Mouse (Mus musculus): ENCODE measurements at regions not wholly inside any gene's neighbourhood (a gene's known extent, or its start where the extent isn't known, plus 50 kb on each side); places are given as distances from the start of the nearest gene placed in this dataset.

GRCm38 (mm10) chr19:59837138-59837537 is 106.3 kb downstream of the Rab11fip2 start:
- no peak overlapping the region for H3K27ac ChIP-seq (ENCODE audit: insufficient read depth, low read depth, low read length)
- TF ChIP-seq CTCF (conservative IDR thresholded peaks at IDR 0.05; ENCODE audit: insufficient read depth, insufficient read length, low read depth, low read length) (no peak), POLR2A (IDR thresholded peaks at IDR 0.05; ENCODE audit: low read depth, low read length) (no peak)
- 91% methylated on average over 4 of the region's 4 CpGs for WGBS

GRCm38 (mm10) chr19:59837628-59838027 is 105.8 kb downstream of the Rab11fip2 start:
- TF ChIP-seq POLR2A (IDR thresholded peaks at IDR 0.05; ENCODE audit: low read depth, low read length) (no peak), CTCF (conservative IDR thresholded peaks at IDR 0.05; ENCODE audit: insufficient read depth, insufficient read length, low read depth, low read length) (no peak)
- 58% methylated on average over 6 of the region's 6 CpGs for WGBS
- no peak for DNase-seq
- no peaks in the 10 kb centered on the region for H3K27me3 ChIP-seq (replicated peaks; ENCODE audit: control insufficient read depth, insufficient read depth, low read length)
- H3K36me3 ChIP-seq (ENCODE audit: control insufficient read depth, insufficient read depth, low read length): no peaks in the 10 kb centered on the region
- H3K4me3 ChIP-seq (ENCODE audit: insufficient read depth, low read depth, low read length): no peak overlapping the region
- H3K4me1 ChIP-seq (ENCODE audit: control insufficient read depth, insufficient read depth, low read length): no peaks in the 10 kb centered on the region
- no peak overlapping the region for H3K27ac ChIP-seq (ENCODE audit: insufficient read depth, low read depth, low read length)

More at GRCm38 (mm10) chr19:59837138-59837537, 106.3 kb downstream of the Rab11fip2 start:
- Histone ChIP-seq H3K4me3 (ENCODE audit: insufficient read depth, low read depth, low read length) (no peak overlapping the region), H3K27me3 (replicated peaks; ENCODE audit: control insufficient read depth, insufficient read depth, low read length) (no peaks in the 10 kb centered on the region), H3K36me3 (ENCODE audit: control insufficient read depth, insufficient read depth, low read length) (no peaks in the 10 kb centered on the region), H3K4me1 (ENCODE audit: control insufficient read depth, insufficient read depth, low read length) (no peaks in the 10 kb centered on the region)
- DNase-seq: no peak

- DNase-seq: no peak
- H3K4me3 ChIP-seq (ENCODE audit: insufficient read depth, low read depth, low read length): no peak overlapping the region
- H3K27me3 ChIP-seq (replicated peaks; ENCODE audit: control insufficient read depth, insufficient read depth, low read length): no peaks in the 10 kb centered on the region
- 84% methylated on average over 3 of the region's 3 CpGs for WGBS
- H3K36me3 ChIP-seq (ENCODE audit: control insufficient read depth, insufficient read depth, low read length): no peaks in the 10 kb centered on the region
- H3K4me1 ChIP-seq (ENCODE audit: control insufficient read depth, insufficient read depth, low read length): no peaks in the 10 kb centered on the region
- no peak for TF ChIP-seq POLR2A (IDR thresholded peaks at IDR 0.05; ENCODE audit: low read depth, low read length)
- no peak for TF ChIP-seq CTCF (conservative IDR thresholded peaks at IDR 0.05; ENCODE audit: insufficient read depth, insufficient read length, low read depth, low read length)
- no peak overlapping the region for H3K27ac ChIP-seq (ENCODE audit: insufficient read depth, low read depth, low read length)
Observed at GRCm38 (mm10) chr19:59844270-59844669, 99.2 kb downstream of the Rab11fip2 start.

GRCm38 (mm10) chr19:59846807-59847206 is 96.6 kb downstream of the Rab11fip2 start:
- Histone ChIP-seq H3K27ac (ENCODE audit: insufficient read depth, low read depth, low read length) (no peak overlapping the region), H3K4me1 (ENCODE audit: control insufficient read depth, insufficient read depth, low read length) (no peaks in the 10 kb centered on the region), H3K27me3 (replicated peaks; ENCODE audit: control insufficient read depth, insufficient read depth, low read length) (no peaks in the 10 kb centered on the region), H3K4me3 (ENCODE audit: insufficient read depth, low read depth, low read length) (no peak overlapping the region), H3K36me3 (ENCODE audit: control insufficient read depth, insufficient read depth, low read length) (no peaks in the 10 kb centered on the region)
- TF ChIP-seq POLR2A (IDR thresholded peaks at IDR 0.05; ENCODE audit: low read depth, low read length) (no peak), CTCF (conservative IDR thresholded peaks at IDR 0.05; ENCODE audit: insufficient read depth, insufficient read length, low read depth, low read length) (no peak)
- no peak for DNase-seq
- 85% methylated on average over 1 of the region's 1 CpGs for WGBS

- DNase-seq: no peak
- Histone ChIP-seq H3K27ac (ENCODE audit: insufficient read depth, low read depth, low read length) (no peak overlapping the region), H3K4me1 (ENCODE audit: control insufficient read depth, insufficient read depth, low read length) (no peaks in the 10 kb centered on the region), H3K27me3 (replicated peaks; ENCODE audit: control insufficient read depth, insufficient read depth, low read length) (no peaks in the 10 kb centered on the region), H3K36me3 (ENCODE audit: control insufficient read depth, insufficient read depth, low read length) (no peaks in the 10 kb centered on the region), H3K4me3 (ENCODE audit: insufficient read depth, low read depth, low read length) (no peak overlapping the region)
- WGBS: 71% methylated on average over 5 of the region's 5 CpGs
- TF ChIP-seq CTCF (conservative IDR thresholded peaks at IDR 0.05; ENCODE audit: insufficient read depth, insufficient read length, low read depth, low read length) (no peak), POLR2A (IDR thresholded peaks at IDR 0.05; ENCODE audit: low read depth, low read length) (no peak)
Observed at GRCm38 (mm10) chr19:59850696-59851095, 92.8 kb downstream of the Rab11fip2 start.

- DNase-seq: no peak
- TF ChIP-seq POLR2A (IDR thresholded peaks at IDR 0.05; ENCODE audit: low read depth, low read length) (no peak), CTCF (conservative IDR thresholded peaks at IDR 0.05; ENCODE audit: insufficient read depth, insufficient read length, low read depth, low read length) (no peak)
- Histone ChIP-seq H3K36me3 (ENCODE audit: control insufficient read depth, insufficient read depth, low read length) (no peaks in the 10 kb centered on the region), H3K4me1 (ENCODE audit: control insufficient read depth, insufficient read depth, low read length) (no peaks in the 10 kb centered on the region), H3K27ac (ENCODE audit: insufficient read depth, low read depth, low read length) (no peak overlapping the region), H3K27me3 (replicated peaks; ENCODE audit: control insufficient read depth, insufficient read depth, low read length) (no peaks in the 10 kb centered on the region), H3K4me3 (ENCODE audit: insufficient read depth, low read depth, low read length) (no peak overlapping the region)
- 41% methylated on average over 1 of the region's 1 CpGs for WGBS
Observed at GRCm38 (mm10) chr19:59852011-59852738, 91.3 kb downstream of the Rab11fip2 start.

Measured in kidney, adult 2 months (tissue).